Mouse (Mus musculus) left cerebral cortex, adult 2 months (tissue): ENCODE measurements at regions not wholly inside any gene's neighbourhood (a gene's known extent, or its start where the extent isn't known, plus 50 kb on each side); places are given as distances from the start of the nearest gene placed in this dataset.

Source experiments
- DNase-seq, 2 experiments: peaks; one replicate each; pipeline ENCODE4 v3.0.0; 2021 to 2022; ENCODE audit warnings: low spot score in 2 of 2, mixed read lengths in 1 of 2; ENCODE audit errors: extremely low spot score in 1 of 2
- H3K27ac ChIP-seq: fragments of 200-600 bp; 2 replicates; pipeline ENCODE4 v1.8.1; 2022
- H3K4me3 ChIP-seq: fragments of 200-600 bp; 2 replicates; pipeline ENCODE4 v1.8.1; 2022
- CTCF ChIP-seq: fragments of 200-600 bp; IDR thresholded peaks from 2 replicates; pipeline ENCODE4 v1.8.1; 2022; ENCODE audit warnings: antibody characterized with exemption, mild to moderate bottlenecking, moderate library complexity
- intact Hi-C: fragments of 180-260 bp; cut with DNase I; formaldehyde crosslinking; loops from one replicate; pipeline ENCODE4 v1.15.1; 2025

DNA sequence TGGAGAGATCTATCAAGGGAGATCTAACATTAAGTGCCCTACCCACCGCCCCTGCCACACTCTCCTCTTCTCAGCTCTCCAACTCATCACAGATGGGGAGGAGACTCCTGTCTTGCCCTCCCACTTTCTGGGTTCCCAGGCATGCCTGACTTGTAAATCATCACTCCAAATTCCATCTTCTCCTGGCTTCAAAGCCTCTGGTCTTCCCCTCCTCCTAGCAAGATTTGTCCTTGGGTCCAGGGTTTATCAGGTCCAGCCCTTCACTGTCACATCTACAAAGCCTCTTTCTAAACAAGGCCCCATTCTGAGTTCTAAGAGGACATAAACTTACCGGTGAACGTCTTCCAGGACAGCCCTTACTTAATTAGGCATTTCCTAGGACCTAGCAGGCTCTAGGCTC lies 73.3 kb upstream of the Col5a1 start:
- DNase-seq: no peak
- Histone ChIP-seq H3K27ac (no peak overlapping the region), H3K4me3 (no peak overlapping the region)
- TF ChIP-seq CTCF: no peak
- intact Hi-C loops: no loop called here

DNA sequence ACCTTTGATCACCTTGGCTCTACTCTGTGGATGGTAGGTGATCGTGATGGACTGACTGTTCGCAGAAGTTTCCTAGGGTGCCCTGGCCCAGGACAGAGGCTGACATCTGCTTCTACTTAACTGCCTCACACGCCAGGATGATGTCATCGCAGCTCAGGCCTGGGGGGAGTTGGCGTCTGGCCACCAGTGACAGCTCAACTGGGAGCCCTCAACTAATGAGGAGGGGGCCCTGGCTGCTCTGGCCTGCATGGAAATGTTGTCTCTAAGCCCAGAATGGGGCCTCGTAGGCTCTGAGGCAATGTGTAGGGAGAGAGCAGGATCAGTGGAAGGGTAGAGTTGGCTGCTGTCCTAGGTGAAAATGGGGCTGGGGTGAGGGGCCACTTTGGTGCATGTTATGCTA lies 72.9 kb upstream of the Col5a1 start:
- Histone ChIP-seq H3K27ac (no peak overlapping the region), H3K4me3 (no peak overlapping the region)
- intact Hi-C loops: no loop called here
- TF ChIP-seq CTCF: no peak
- no peak for DNase-seq

DNA sequence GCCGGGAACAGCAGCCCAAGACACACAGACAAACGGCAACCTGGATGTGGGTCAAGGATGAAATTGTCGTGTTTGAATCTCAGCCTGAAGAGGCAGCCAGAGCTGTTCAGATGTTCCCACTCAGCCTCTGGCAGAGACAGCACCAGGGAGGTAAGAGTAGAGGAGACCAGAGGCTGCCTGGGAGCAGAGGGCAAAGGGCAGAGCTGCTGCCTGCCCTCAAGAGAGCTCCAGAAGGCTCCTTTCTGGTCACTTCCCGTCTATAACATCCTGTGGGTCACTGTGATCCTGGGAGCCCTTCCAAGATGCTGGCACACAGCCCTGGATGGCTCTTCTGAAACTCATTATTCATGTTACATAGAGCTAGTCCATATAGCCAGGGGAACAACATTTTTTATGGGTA lies 67.6 kb upstream of the Col5a1 start:
- Histone ChIP-seq H3K4me3 (no peak overlapping the region), H3K27ac (no peak overlapping the region)
- intact Hi-C loops: no loop called here
- no peak for DNase-seq
- no peak for TF ChIP-seq CTCF

DNA sequence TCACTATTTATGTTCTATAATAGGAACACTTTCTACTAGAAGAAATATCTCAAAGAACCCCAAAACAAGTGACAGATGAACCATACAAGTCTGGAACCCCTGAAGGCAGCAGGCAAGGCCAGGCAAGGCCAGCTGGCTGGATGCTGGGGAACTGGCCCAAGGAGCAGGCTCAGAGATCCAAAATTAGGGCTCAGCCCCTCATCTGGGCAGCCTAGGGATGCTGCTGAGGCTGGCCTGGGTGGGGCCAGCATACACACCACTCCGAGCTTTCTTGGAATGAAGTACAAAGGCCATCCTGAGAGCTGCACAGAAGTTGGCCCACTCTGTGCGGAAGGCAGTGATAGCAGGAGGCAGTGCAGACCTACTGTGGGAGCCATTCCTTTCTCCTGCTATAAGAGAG lies 59.4 kb upstream of the Col5a1 start:
- no peak for DNase-seq
- Histone ChIP-seq H3K27ac (no peak overlapping the region), H3K4me3 (no peak overlapping the region)
- TF ChIP-seq CTCF: no peak
- intact Hi-C loops: no loop called here

DNA sequence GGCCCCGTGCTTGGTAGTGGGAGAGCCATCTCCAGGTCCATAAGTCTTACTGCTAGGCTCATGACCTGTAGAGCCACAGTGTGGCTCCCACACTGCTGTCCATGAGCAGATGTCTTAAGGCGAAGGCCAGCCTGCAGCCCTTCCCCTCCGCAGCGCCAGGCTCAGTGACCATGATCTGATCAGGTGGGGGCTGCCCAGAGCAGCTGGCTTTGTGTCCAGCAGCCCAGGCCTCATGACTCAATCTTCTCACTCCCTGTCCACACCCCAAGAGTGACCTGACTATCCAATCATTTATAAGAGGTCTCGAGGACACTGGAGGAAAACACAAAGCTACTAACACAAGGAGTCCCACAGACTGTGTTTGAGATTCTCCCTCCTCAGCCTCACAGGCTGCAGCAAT lies 58.6 kb upstream of the Col5a1 start:
- Histone ChIP-seq H3K27ac (no peak overlapping the region), H3K4me3 (no peak overlapping the region)
- no peak for DNase-seq
- intact Hi-C loops: no loop called here
- no peak for TF ChIP-seq CTCF

DNA sequence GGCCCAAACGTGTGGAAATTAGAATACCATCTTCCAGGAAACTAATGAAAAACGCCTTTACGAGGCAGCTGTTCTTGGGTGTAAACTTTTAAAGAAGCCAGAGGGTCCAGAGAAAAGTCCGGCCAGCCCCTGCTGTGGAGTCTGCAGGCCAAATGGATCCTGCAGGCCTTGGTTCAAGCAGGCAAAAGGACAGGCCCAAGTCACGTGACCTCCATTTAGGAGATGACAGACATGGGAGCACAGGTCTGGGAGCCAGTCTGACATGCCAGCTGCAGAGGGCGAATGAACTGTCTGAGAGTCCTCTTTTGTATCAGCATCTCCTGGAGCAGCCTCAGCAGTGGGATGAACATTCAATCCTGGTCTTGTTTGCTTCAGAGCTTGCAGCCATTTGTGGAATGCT lies 58.0 kb upstream of the Col5a1 start:
- DNase-seq: no peak
- H3K4me3 ChIP-seq: no peak overlapping the region
- H3K27ac ChIP-seq: no peak overlapping the region
- TF ChIP-seq CTCF: no peak
- intact Hi-C loops: no loop called here

DNA sequence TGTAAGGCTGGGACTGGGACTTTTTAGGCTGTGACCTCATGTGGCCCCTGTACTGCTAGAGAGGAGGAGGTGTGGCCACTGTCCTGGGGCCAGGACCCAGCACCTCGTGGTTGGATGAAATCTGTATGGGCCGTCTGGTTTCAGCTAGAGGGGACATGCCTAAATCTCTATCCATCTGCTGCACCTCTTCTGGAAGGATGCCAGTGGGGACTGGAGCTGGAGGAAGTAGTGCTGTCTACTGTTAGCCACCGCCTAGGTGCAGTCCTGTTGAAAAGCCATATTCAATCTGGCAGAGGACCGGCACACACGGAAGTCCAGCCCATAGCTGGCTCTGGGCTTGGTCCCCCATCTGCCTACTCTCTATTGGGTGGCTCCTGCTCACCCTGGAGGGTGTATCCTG lies 56.7 kb upstream of the Col5a1 start:
- intact Hi-C loops: no loop called here

DNA sequence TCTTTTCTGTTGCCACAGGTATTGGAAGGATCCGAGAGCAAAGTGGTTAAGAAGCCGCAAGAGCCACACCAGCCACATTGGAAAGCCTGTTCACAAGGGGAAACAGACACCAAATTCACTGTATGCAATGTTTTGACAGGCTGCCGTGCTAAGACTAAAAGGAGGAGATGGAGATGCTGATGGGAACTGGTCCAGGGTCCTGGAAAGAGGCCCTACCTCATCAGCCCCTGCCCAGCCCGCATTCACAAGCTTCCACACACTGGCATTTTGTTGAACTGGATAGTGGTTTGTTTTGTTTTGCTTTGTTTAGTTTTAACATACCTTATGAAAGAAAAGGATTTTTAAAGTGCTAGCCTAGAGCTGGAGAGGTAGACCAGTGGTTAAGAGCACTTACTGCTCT lies 51.3 kb upstream of the Col5a1 start:
- TF ChIP-seq CTCF: no peak
- no peak for DNase-seq
- H3K27ac ChIP-seq: no peak overlapping the region
- intact Hi-C loops: no loop called here
- H3K4me3 ChIP-seq: no peak overlapping the region

More for the DNA sequence above, 56.7 kb upstream of the Col5a1 start:
- no peak for TF ChIP-seq CTCF
- Histone ChIP-seq H3K4me3 (no peak overlapping the region), H3K27ac (no peak overlapping the region)
- DNase-seq: no peak

DNA sequence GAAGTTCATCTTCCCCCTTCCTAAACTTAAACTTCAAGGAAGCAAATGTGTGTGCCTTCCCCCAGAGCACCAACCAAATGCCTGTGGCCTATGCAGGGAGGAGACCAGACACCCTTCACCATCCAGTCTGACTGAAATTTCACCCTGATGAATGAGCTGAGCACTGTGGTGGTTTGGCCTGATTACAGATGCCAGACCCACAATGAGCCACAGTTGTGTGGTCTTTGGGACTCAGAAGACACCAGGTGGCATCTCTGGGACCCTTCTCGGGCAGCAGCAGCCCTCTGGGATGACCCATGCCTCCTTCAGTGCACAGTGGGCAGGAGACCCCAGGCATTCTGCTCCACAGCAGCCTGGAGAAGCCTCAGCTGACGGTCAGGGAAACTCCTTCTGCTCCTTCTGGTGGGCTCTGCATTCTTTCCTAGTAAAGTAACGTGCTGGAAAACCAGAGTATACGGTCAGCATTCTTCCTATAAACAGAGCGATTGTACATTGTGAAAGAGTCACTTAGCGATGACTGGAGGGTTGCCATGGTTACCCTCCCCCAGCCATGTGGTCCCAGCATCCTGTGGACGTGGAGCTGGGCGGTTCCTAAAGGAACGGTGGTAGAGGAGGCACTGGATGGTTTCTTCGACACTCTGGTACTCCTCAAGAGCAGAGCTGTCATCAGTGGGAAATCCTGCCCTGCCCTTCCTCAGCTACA lies 50.3 kb upstream of the Col5a1 start:
- DNase-seq: peak; percentile 49 to 56
- Histone ChIP-seq H3K4me3 (no peak overlapping the region), H3K27ac (no peak overlapping the region)
- intact Hi-C loops: no loop called here
- TF ChIP-seq CTCF: no peak
